Mouse (Mus musculus) Muller cell, postnatal 12 days (primary cell): Measurements from ENCODE around the gene Kctd21.

Experiments
- DNase-seq: peaks from one replicate; pipeline ENCODE4 v3.0.0-alpha.2; 2015; ENCODE audit errors: inconsistent ontology term

Kctd21 gene

DNA sequence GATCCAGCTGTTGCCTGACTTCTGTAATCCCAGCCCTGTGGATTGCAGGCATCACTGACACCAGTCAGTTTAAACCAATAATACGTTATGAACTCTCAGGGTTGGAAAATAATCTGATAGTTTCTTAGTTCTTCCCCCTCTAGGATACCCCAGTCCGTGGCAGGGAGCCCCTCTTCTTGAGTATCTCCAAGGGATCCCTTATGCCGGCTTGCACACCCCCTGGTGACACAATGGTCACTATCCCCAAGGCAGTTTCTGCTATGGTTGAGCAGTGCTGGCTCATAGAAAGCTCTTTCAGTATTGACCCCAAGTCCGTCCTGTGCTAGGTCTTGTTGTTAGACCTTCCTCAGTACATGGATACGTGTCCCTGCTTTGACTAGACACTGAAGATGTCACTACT is 16.7 kb downstream of the Kctd21 start:
- no peak for DNase-seq

DNA sequence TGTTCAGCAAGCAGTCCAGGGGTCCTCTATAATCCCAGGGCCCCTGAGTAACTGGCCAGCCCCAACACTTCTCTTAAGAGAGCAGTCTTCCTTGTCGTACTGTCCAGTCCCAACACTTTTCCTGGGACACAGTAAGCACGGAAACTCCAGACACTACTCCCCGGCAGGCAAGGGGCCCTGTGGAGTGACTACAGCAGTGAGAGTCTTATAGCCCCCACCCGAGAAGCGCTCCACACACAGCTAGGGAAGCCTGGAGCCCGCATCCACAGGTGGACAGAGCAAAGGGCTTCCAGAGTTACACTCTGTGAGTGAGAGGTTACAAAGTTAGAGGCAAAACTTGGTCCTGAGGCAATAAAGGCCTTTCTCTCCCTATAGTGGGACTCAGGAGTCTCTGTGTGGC is 17.3 kb downstream of the Kctd21 start:
- DNase-seq: no peak

GRCm38 (mm10) chr7:97350891-97351290 is 18.8 kb downstream of the Kctd21 start:
- no peak for DNase-seq

GRCm38 (mm10) chr7:97351792-97352513 is 19.8 kb downstream of the Kctd21 start:
- DNase-seq: no peak

GRCm38 (mm10) chr7:97353356-97353755 is 21.2 kb downstream of the Kctd21 start:
- DNase-seq: no peak

DNA sequence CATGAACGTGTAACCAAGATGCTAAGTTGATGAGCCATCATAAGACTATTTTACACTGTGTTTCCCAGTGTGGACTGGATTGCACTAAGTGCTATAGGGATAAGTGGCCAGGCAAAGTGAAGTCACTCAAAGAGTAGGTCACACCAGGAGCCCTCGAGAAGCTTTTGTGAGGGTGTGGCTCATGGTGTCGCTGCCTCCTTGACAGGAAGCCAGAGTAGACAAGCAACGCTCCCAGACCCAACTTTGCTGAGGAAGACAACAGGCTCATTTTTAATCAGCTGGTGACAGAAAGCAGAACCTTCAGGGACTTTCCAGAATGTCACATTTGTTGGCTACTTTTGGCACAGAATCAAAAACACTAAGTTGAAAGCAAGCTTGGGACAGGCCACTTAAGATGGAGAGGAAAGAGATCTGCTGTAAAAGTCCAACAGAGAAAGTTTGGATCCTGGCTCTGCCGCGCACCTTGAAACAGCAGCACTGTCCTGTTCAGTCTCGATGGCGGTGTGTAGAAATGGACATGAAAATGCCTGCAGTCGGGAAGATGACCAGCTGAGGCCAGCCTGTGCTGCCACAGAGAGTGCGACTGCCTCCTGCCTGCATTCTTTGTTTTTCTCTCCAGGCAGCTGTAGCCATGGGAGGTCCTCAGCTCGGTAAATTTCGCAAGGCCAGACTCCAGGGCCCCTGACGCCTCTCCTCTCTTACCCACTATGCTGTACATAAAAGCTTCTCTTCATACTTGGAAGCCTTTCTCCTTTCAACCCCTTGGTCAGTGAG is 23.1 kb downstream of the Kctd21 start:
- peak; percentile 40 for DNase-seq

GRCm38 (mm10) chr7:97356253-97356652 is 24.1 kb downstream of the Kctd21 start:
- no peak for DNase-seq

- DNase-seq: peak; percentile 18
Observed at GRCm38 (mm10) chr7:97356875-97357276, 24.7 kb downstream of the Kctd21 start.

DNA sequence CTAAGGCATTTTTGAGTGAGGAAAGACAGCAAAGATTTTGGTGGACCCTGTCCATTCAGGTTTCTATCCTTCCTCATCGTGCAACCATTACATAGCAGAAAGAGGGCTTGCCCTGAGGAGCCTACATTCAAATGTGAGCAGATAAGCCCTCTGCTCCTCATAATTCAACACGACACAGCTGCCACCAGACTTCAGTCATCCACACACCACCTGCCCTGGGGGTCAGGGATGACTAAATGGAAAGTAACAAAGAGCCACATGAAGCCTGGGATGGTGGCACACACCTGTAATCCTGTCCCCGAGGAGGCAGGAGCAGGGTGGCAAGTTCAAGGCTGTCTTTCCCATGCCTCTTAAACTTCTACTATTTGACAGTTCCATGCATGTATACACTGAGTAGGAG is 25.7 kb downstream of the Kctd21 start:
- no peak for DNase-seq

DNA sequence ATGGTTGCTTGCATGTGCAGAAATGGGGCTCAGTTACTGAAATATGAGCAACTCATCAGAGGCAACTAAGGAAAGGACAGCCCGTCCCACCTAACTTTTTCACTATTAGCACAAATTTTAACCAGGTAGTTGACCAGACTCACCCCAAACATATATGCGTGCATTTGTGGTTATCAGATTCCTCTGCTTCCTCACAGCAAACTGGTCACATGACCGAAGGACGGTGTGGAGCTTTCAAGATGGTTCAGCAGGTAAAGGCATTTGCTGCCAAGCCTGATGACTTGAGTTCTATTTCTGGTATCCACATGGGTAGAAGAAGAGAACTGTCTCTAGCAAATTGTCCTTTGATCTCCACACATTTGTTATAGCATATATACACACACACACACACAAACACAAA is 26.2 kb downstream of the Kctd21 start:
- no peak for DNase-seq

DNA sequence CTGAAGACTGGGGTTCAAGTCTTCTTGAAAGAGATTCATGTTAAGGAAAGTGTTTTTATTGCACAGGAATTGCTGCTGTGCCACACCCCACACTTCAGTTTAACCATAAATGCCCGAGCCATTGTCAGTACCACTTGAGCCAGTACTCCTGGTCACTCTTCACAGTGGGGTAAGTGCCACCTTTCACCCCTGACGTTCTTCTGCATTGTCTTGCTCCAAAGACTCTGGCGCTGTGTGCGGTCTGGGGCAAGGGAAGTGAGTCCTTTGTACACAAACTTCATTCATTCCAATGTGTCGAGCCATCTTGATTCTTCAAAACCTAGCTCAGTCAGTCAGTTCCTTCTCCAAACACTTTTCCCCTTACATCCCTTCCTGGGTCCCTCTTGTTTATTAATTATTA is 28.0 kb downstream of the Kctd21 start:
- DNase-seq: no peak

DNA sequence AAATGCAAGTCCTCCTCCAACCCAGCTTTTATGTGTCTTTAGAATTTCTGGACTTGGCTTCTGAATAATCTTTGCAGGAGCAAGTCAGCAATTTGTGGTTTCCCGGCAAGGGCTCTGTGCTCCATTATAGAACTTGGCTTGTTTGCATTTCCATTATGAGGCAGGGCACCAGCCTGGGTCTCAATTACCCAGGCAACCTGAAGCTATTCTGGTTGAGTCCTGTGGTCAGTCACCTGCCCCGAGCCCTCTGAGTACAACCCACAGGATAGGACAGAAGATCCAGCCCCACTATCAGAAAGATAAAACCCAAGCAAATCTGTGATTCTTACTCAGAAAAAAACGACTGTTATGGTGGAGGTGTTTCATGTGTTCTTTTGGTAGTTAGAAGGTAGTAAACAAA is 28.8 kb downstream of the Kctd21 start:
- no peak for DNase-seq

DNA sequence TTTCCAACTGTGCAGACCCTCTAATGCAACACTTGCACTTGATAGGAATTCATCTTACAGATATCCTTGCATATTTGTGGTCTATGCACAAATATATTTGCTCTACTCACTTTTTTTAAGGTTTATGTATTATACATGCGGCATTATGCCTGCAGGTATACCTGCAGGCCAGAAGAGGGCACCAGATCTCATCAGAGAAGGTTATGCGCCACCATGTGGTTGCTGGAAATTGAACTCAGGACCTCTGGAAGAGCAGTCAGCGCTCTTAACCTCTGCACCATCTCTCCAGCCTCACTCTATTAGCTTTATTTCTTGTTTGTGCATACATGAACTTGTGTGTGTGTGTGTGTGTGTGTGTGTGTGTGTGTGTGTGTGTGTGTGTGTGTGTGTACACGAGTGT is 29.3 kb downstream of the Kctd21 start:
- no peak for DNase-seq

GRCm38 (mm10) chr7:97365887-97366286 is 33.8 kb downstream of the Kctd21 start:
- no peak for DNase-seq

DNA sequence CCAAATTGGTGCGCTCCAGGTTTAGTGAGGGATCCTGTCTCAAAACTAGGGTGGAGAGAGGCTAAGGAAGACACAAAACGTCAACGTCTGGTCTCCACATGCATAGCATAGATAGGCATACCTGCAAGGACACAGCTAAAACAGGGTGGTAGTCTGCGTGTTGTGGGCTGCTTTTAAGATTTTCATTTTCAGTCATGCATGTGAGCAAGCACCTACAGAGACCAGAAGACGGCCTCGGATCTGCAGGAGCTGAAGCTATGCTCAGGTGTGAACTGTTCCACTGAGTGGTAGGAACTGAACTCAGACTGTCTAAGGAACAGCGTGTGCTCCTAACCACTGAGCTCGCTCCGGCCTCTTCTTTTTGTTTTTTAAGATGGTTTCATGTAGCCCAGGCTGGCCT is 43.0 kb downstream of the Kctd21 start:
- no peak for DNase-seq

- no peak for DNase-seq
Observed at GRCm38 (mm10) chr7:97375906-97376305, 43.8 kb downstream of the Kctd21 start.

- DNase-seq: no peak
Observed at GRCm38 (mm10) chr7:97379304-97379703, 47.2 kb downstream of the Kctd21 start.

GRCm38 (mm10) chr7:97380500-97381123 is 48.5 kb downstream of the Kctd21 start:
- no peak for DNase-seq

DNA sequence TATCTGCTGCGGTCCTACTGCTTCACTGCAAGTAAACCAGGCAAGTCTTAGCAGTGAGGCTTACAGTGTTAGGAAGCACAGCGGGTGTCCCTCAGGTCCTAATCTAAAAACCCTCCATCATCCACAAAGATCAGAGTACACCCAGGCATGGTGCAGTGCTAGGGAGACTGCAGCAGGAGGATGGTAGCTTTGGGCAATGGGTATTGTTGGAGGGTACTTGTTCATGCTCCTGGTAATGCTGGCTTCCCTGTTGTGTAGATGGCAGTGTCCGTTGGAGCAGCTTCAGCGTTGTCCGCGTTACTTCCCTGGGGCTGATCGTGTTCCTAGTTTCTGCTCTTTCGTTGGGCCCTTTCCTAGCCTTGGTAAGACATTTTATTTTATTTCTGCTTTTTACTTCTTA is 50.5 kb downstream of the Kctd21 start:
- DNase-seq: no peak

- no peak for DNase-seq
Observed at GRCm38 (mm10) chr7:97383496-97384132, 51.5 kb downstream of the Kctd21 start.

GRCm38 (mm10) chr7:97386106-97386805 is 54.1 kb downstream of the Kctd21 start:
- DNase-seq: no peak
